Mouse (Mus musculus) lung, postnatal 0 days (tissue): ENCODE results near the gene Dlg2. TPM values are rescaled to one million over a fixed set of nuclear protein-coding genes. Genes with fewer than 3 reads are reported as not detected.

Source experiments
- ATAC-seq: fragments of 200-750 bp; cut with Nextera tagmentation; 2 replicates; pipeline ENCODE4 v1.8.0; 2017; ENCODE audit warnings: moderate library complexity
- DNase-seq: peaks from one replicate; pipeline ENCODE4 v3.0.0-alpha.2; 2016; ENCODE audit warnings: low spot score
- H3K27ac ChIP-seq: fragments of 300-500 bp; sonication (generic); 2 replicates; pipeline ENCODE4 v1.5.1; 2014; ENCODE audit warnings: antibody characterized with exemption, mild to moderate bottlenecking, low read length, mixed read lengths
- H3K27me3 ChIP-seq: fragments of 300-500 bp; sonication (generic); replicated peaks from 2 replicates; pipeline ENCODE4 v1.6.1; 2014; ENCODE audit warnings: low read length, mixed read lengths; ENCODE audit not compliant: insufficient read depth
- H3K36me3 ChIP-seq: fragments of 300-500 bp; sonication (generic); 2 replicates; pipeline ENCODE4 v1.6.1; 2014; ENCODE audit warnings: low read length, mixed read lengths; ENCODE audit not compliant: insufficient read depth
- H3K4me1 ChIP-seq: fragments of 300-500 bp; sonication (generic); 2 replicates; pipeline ENCODE4 v1.6.1; 2014; ENCODE audit warnings: antibody characterized with exemption, low read depth, low read length, mixed read lengths; ENCODE audit not compliant: insufficient read depth
- H3K4me2 ChIP-seq: fragments of 300-500 bp; sonication (generic); replicated peaks from 2 replicates; pipeline ENCODE4 v1.6.1; 2014; ENCODE audit warnings: low read depth, mild to moderate bottlenecking, low read length, moderate library complexity, mixed read lengths
- H3K4me3 ChIP-seq: fragments of 300-500 bp; sonication (generic); 2 replicates; pipeline ENCODE4 v1.5.1; 2014; ENCODE audit warnings: low read depth, low read length
- H3K9ac ChIP-seq: fragments of 300-500 bp; sonication (generic); replicated peaks from 2 replicates; pipeline ENCODE4 v1.6.1; 2014; ENCODE audit warnings: low read depth, mild to moderate bottlenecking
- H3K9me3 ChIP-seq: fragments of 300-500 bp; sonication (generic); 2 replicates; pipeline ENCODE4 v1.6.1; 2016; ENCODE audit warnings: low read length, mixed read lengths
- CTCF ChIP-seq: IDR thresholded peaks from 2 replicates; pipeline ENCODE4 v1.5.1; 2016; ENCODE audit warnings: antibody characterized with exemption, mild to moderate bottlenecking
- EP300 ChIP-seq: IDR thresholded peaks from 2 replicates; pipeline ENCODE4 v1.6.1; 2016; ENCODE audit warnings: antibody characterized with exemption, mild to moderate bottlenecking, control low read depth
- WGBS: fragments of 180-500 bp; shearing (Covaris S2); extraction: QIAGEN DNeasy Blood & Tissue Kit; methylation state at CpG from one replicate; pipeline ENCODE4 v1.1.7; 2014; 5-methylcytosine and 5-hydroxymethylcytosine counted together
- polyA plus RNA-seq: library from polyadenylated mRNA; unstranded; fragments of >200 nt; fragmentation: Nextera tagmentation; extraction: Ambion mirVana; gene quantifications from 2 replicates; pipeline ENCODE4 v1.2.1, GENCODE M21; 2015

Gene Dlg2
- polyA plus RNA-seq, 1 experiment from 2014 or later, result 0.43 TPM

- no peaks in the 10 kb centered on the region for H3K27me3 ChIP-seq
- ATAC-seq (no peak), DNase-seq (no peak)
- TF ChIP-seq EP300 (no peak), CTCF (no peak)
- no peaks in the 10 kb centered on the region for H3K9me3 ChIP-seq
- H3K4me3 ChIP-seq, result no peak overlapping the region
- WGBS, result 68% methylated on average over 4 of the region's 4 CpGs
- no peaks in the 10 kb centered on the region for H3K4me1 ChIP-seq
- H3K36me3 ChIP-seq, result no peaks in the 10 kb centered on the region
- no peak overlapping the region for H3K4me2 ChIP-seq
- no peak overlapping the region for H3K27ac ChIP-seq
- H3K9ac ChIP-seq, result no peak overlapping the region
Observed at GRCm38 (mm10) chr7:92258148-92258547, 1781.7 kb downstream of the Dlg2 start.

GRCm38 (mm10) chr7:92258701-92259100 lies 1782.2 kb downstream of the Dlg2 start:
- WGBS, result 63% methylated on average over 3 of the region's 3 CpGs
- DNase-seq (no peak), ATAC-seq (no peak)
- Histone ChIP-seq H3K4me2 (no peak overlapping the region), H3K27me3 (no peaks in the 10 kb centered on the region), H3K36me3 (no peaks in the 10 kb centered on the region), H3K4me3 (no peak overlapping the region), H3K9ac (no peak overlapping the region), H3K27ac (no peak overlapping the region), H3K4me1 (no peaks in the 10 kb centered on the region), H3K9me3 (no peaks in the 10 kb centered on the region)
- TF ChIP-seq CTCF, result no peak
- no peak for TF ChIP-seq EP300

GRCm38 (mm10) chr7:92264325-92264724 lies 1787.9 kb downstream of the Dlg2 start:
- no peaks in the 10 kb centered on the region for H3K36me3 ChIP-seq

GRCm38 (mm10) chr7:92264964-92265363 lies 1788.5 kb downstream of the Dlg2 start:
- Histone ChIP-seq H3K9ac (no peak overlapping the region), H3K9me3 (no peaks in the 10 kb centered on the region), H3K4me1 (no peaks in the 10 kb centered on the region), H3K27ac (no peak overlapping the region), H3K36me3 (no peaks in the 10 kb centered on the region), H3K27me3 (no peaks in the 10 kb centered on the region), H3K4me2 (no peak overlapping the region), H3K4me3 (no peak overlapping the region)
- DNase-seq (no peak), ATAC-seq (no peak)
- TF ChIP-seq CTCF (no peak), EP300 (no peak)

More at GRCm38 (mm10) chr7:92264325-92264724, 1787.9 kb downstream of the Dlg2 start:
- no peak overlapping the region for H3K4me2 ChIP-seq
- 88% methylated on average over 3 of the region's 3 CpGs for WGBS
- H3K27ac ChIP-seq, result no peak overlapping the region
- DNase-seq, result no peak
- no peak for ATAC-seq
- H3K27me3 ChIP-seq, result no peaks in the 10 kb centered on the region
- no peaks in the 10 kb centered on the region for H3K9me3 ChIP-seq
- no peak for TF ChIP-seq CTCF
- H3K4me3 ChIP-seq, result no peak overlapping the region
- H3K4me1 ChIP-seq, result no peaks in the 10 kb centered on the region
- H3K9ac ChIP-seq, result no peak overlapping the region

- DNase-seq (no peak), ATAC-seq (no peak)
- H3K9ac ChIP-seq, result no peak overlapping the region
- no peaks in the 10 kb centered on the region for H3K4me1 ChIP-seq
- no peak overlapping the region for H3K4me3 ChIP-seq
- no peaks in the 10 kb centered on the region for H3K27me3 ChIP-seq
- no peak overlapping the region for H3K4me2 ChIP-seq
- no peaks in the 10 kb centered on the region for H3K9me3 ChIP-seq
- no peaks in the 10 kb centered on the region for H3K36me3 ChIP-seq
- no peak overlapping the region for H3K27ac ChIP-seq
- TF ChIP-seq CTCF (no peak), EP300 (no peak)
- 61% methylated on average over 4 of the region's 4 CpGs for WGBS
Observed at GRCm38 (mm10) chr7:92275353-92275752, 1798.9 kb downstream of the Dlg2 start.

GRCm38 (mm10) chr7:92277629-92278028 lies 1801.2 kb downstream of the Dlg2 start:
- DNase-seq, result no peak
- Histone ChIP-seq H3K27ac (no peak overlapping the region), H3K4me1 (no peaks in the 10 kb centered on the region), H3K27me3 (no peaks in the 10 kb centered on the region), H3K36me3 (no peaks in the 10 kb centered on the region), H3K9ac (no peak overlapping the region), H3K4me2 (no peak overlapping the region), H3K9me3 (no peaks in the 10 kb centered on the region), H3K4me3 (no peak overlapping the region)
- ATAC-seq, result no peak
- TF ChIP-seq CTCF (no peak), EP300 (no peak)
- 65% methylated on average over 4 of the region's 4 CpGs for WGBS

GRCm38 (mm10) chr7:92280925-92281324 lies 1804.5 kb downstream of the Dlg2 start:
- H3K9ac ChIP-seq, result no peak overlapping the region
- H3K9me3 ChIP-seq, result no peaks in the 10 kb centered on the region
- WGBS, result 23% methylated on average over 7 of the region's 7 CpGs
- H3K4me1 ChIP-seq, result no peaks in the 10 kb centered on the region
- no peak for DNase-seq
- H3K36me3 ChIP-seq, result no peaks in the 10 kb centered on the region
- H3K4me2 ChIP-seq, result no peak overlapping the region
- no peak overlapping the region for H3K27ac ChIP-seq
- TF ChIP-seq EP300 (no peak), CTCF (no peak)
- no peaks in the 10 kb centered on the region for H3K27me3 ChIP-seq
- H3K4me3 ChIP-seq, result no peak overlapping the region
- ATAC-seq, result no peak
